In genomic region chr8:71375581-71376422, GRCm38 (mm10) we compare ENCODE assay signal across 7 mouse cellular contexts. TPM values are rescaled to one million over a fixed set of nuclear protein-coding genes. Genes with fewer than 3 reads are reported as not detected.
DNase-seq lines count a peak whose midpoint lies in the region; ATAC-seq and TF ChIP-seq lines count a peak whose summit lies in the region.

No protein-coding gene starts in this region.

- peak overlapping the region; percentile 76 for H3K4me2 ChIP-seq in forebrain, embryonic 14.5 days (ENCODE audit: low read length)
- H3K4me2 ChIP-seq in limb, embryonic 14.5 days (replicated peaks; ENCODE audit: low read depth, low read length, severe bottlenecking), result peak overlapping the region; percentile 65
- H3K4me2 ChIP-seq in midbrain, embryonic 13.5 days (replicated peaks), result peak overlapping the region; percentile 66

- peak; percentile 13 for ATAC-seq in forebrain, embryonic 14.5 days
- ATAC-seq in limb, embryonic 14.5 days (ENCODE audit: low FRiP score, low read depth), result no peak
- peak; percentile 6 for ATAC-seq in midbrain, embryonic 13.5 days

- TF ChIP-seq POLR2A in limb, embryonic 14.5 days (IDR thresholded peaks at IDR 0.05; ENCODE audit: borderline replicate concordance, extremely low read depth, insufficient read depth, insufficient read length), result no peak
- TF ChIP-seq POLR2A in spleen, adult 2 months (IDR thresholded peaks at IDR 0.05; ENCODE audit: low read depth, low read length), result no peak

- TF ChIP-seq CTCF in spleen, adult 2 months (IDR thresholded peaks at IDR 0.05; ENCODE audit: extremely low read depth, insufficient read depth, insufficient read length, insufficient replicate concordance), result no peak

- H3K9ac ChIP-seq in forebrain, embryonic 14.5 days (ENCODE audit: low read length), result peak overlapping the region; percentile 60
- peak overlapping the region; percentile 43 for H3K9ac ChIP-seq in limb, embryonic 14.5 days (ENCODE audit: low read depth, low read length, severe bottlenecking)
- H3K9ac ChIP-seq in midbrain, embryonic 13.5 days (replicated peaks), result peak overlapping the region; percentile 64

- peaks cover 28% of the 10 kb centered on the region for H3K4me1 ChIP-seq in forebrain, embryonic 14.5 days (ENCODE audit: control insufficient read depth, insufficient read depth, low read length)
- H3K4me1 ChIP-seq in limb, embryonic 14.5 days (ENCODE audit: control insufficient read depth, insufficient read depth, low read length), result peaks cover 29% of the 10 kb centered on the region
- H3K4me1 ChIP-seq in midbrain, embryonic 13.5 days (replicated peaks), result peaks cover 48% of the 10 kb centered on the region
- H3K4me1 ChIP-seq in spleen, adult 2 months (ENCODE audit: control insufficient read depth, insufficient read depth, insufficient read length), result peaks cover 16% of the 10 kb centered on the region

- H3K36me3 ChIP-seq in forebrain, embryonic 14.5 days (ENCODE audit: control insufficient read depth, insufficient read depth, low read length), result 0 out of 2 replicates have a peak, but pooled peaks cover 8% of the 10 kb centered on the region
- peaks cover 36% of the 10 kb centered on the region for H3K36me3 ChIP-seq in limb, embryonic 14.5 days (ENCODE audit: control insufficient read depth, insufficient read depth, low read length)
- peaks cover 26% of the 10 kb centered on the region for H3K36me3 ChIP-seq in midbrain, embryonic 13.5 days
- H3K36me3 ChIP-seq in spleen, adult 2 months (ENCODE audit: control insufficient read depth, insufficient read depth, low read length), result peaks cover 7% of the 10 kb centered on the region

- 0 out of 2 replicates have a peak overlapping the region, but pooled peaks have one; percentile 27 for H3K27ac ChIP-seq in forebrain, embryonic 14.5 days (ENCODE audit: low read depth, low read length)
- H3K27ac ChIP-seq in limb, embryonic 14.5 days (replicated peaks; ENCODE audit: low read depth, low read length), result no peak overlapping the region; the same call in 1 of the 2 replicates
- H3K27ac ChIP-seq in midbrain, embryonic 13.5 days, result peak overlapping the region; percentile 77
- H3K27ac ChIP-seq in spleen, adult 2 months (ENCODE audit: insufficient read depth, low read length), result no peak overlapping the region

- H3K9me3 ChIP-seq in forebrain, embryonic 14.5 days (replicated peaks; ENCODE audit: control insufficient read depth, low read length), result no peaks in the 10 kb centered on the region
- H3K9me3 ChIP-seq in limb, embryonic 14.5 days (ENCODE audit: control insufficient read depth, low read length), result no peaks in the 10 kb centered on the region
- H3K9me3 ChIP-seq in midbrain, embryonic 13.5 days, result no peaks in the 10 kb centered on the region

- DNase-seq in adrenal gland, adult 2 months, result peak; percentile 88
- DNase-seq in cerebellum, adult 11 months, result peak; percentile 85
- DNase-seq in forebrain, embryonic 14.5 days (ENCODE audit: low spot score), result peak; percentile 71
- peak; percentile 76 for DNase-seq in induced T-regulatory cell, adult 2 months (ENCODE audit: low read depth)
- DNase-seq in limb, embryonic 14.5 days (ENCODE audit: low spot score), result peak; percentile 61
- DNase-seq in spleen, adult 2 months (ENCODE audit: low read depth in 1 of 2, low spot score in 2 of 2), result peak in 1 of 2 experiments; percentile 62

- 4% methylated on average over 72 of the region's 74 CpGs for WGBS in forebrain, embryonic 14.5 days
- WGBS in limb, embryonic 14.5 days, result 5% methylated on average over 65 of the region's 74 CpGs
- 2% methylated on average over 74 of the region's 74 CpGs for WGBS in midbrain, embryonic 13.5 days
- 33% methylated on average over 69 of the region's 74 CpGs for WGBS in spleen, adult 2 months

- H3K27me3 ChIP-seq in forebrain, embryonic 14.5 days (replicated peaks; ENCODE audit: control insufficient read depth, insufficient read depth, low read length), result peaks cover 6% of the 10 kb centered on the region; the same call in 1 of the 2 replicates
- no peaks in the 10 kb centered on the region for H3K27me3 ChIP-seq in limb, embryonic 14.5 days (ENCODE audit: control insufficient read depth, insufficient read depth, low read length)
- H3K27me3 ChIP-seq in midbrain, embryonic 13.5 days, result peaks cover 16% of the 10 kb centered on the region; the same call in 1 of the 2 replicates
- peaks cover 4% of the 10 kb centered on the region; the same call in 1 of the 2 replicates for H3K27me3 ChIP-seq in spleen, adult 2 months (ENCODE audit: control insufficient read depth, insufficient read depth, low read length)

- H3K4me3 ChIP-seq in forebrain, embryonic 14.5 days (ENCODE audit: low read depth, low read length), result peak overlapping the region; percentile 32
- peak overlapping the region; percentile 34 for H3K4me3 ChIP-seq in limb, embryonic 14.5 days (replicated peaks; ENCODE audit: low read length)
- peak overlapping the region; percentile 40 for H3K4me3 ChIP-seq in midbrain, embryonic 13.5 days (replicated peaks)
- H3K4me3 ChIP-seq in spleen, adult 2 months (ENCODE audit: extremely low read depth, insufficient read depth, insufficient read length), result peak overlapping the region; percentile 43; the same call in 1 of the 2 replicates

RNA-seq across cellular contexts. Expression of gene Ocel1, which starts 4.7 kb away (rescaled TPM):
- total RNA-seq in adrenal gland, adult 2 months (2021), result 10 to 100 TPM; 16.5 to 17.8 TPM
- polyA plus RNA-seq in adrenal gland, adult 2 months (2012; rRNA removed), result 32.1 and 36.1 TPM in 2 replicates
- 3.0 and 3.8 TPM in 2 replicates for polyA plus RNA-seq in forebrain, embryonic 14.5 days (2014; fragmentation: Nextera tagmentation; extraction: Ambion mirVana)
- polyA plus RNA-seq in limb, embryonic 14.5 days (2012; rRNA removed), result 4.2 and 4.6 TPM in 2 replicates
- 3.8 and 4.3 TPM in 2 replicates for polyA plus RNA-seq in limb, embryonic 14.5 days (2014; fragmentation: Nextera tagmentation; extraction: Ambion mirVana)
- polyA plus RNA-seq in midbrain, embryonic 13.5 days (2015; fragmentation: Nextera tagmentation; extraction: Ambion mirVana), result 4.9 and 5.3 TPM in 2 replicates
- 16.8 and 20.6 TPM in 2 replicates for polyA plus RNA-seq in spleen, adult 2 months (2012; rRNA removed)

RNA-seq across cellular contexts. Expression of gene Nr2f6, which starts 6.0 kb away (rescaled TPM):
- 10 to 100 TPM; 49.7 to 71.5 TPM for total RNA-seq in adrenal gland, adult 2 months (2021)
- polyA plus RNA-seq in adrenal gland, adult 2 months (2012; rRNA removed), result 335 and 389 TPM in 2 replicates
- polyA plus RNA-seq in forebrain, embryonic 14.5 days (2014; fragmentation: Nextera tagmentation; extraction: Ambion mirVana), result 16.6 and 17.3 TPM in 2 replicates
- 80.8 and 113 TPM in 2 replicates for polyA plus RNA-seq in limb, embryonic 14.5 days (2012; rRNA removed)
- polyA plus RNA-seq in limb, embryonic 14.5 days (2014; fragmentation: Nextera tagmentation; extraction: Ambion mirVana), result 63.1 and 66.9 TPM in 2 replicates
- 17.0 and 21.7 TPM in 2 replicates for polyA plus RNA-seq in midbrain, embryonic 13.5 days (2015; fragmentation: Nextera tagmentation; extraction: Ambion mirVana)
- polyA plus RNA-seq in spleen, adult 2 months (2012; rRNA removed), result 59.4 and 88.0 TPM in 2 replicates

RNA-seq across cellular contexts. Expression of gene Use1, which starts 9.2 kb away (rescaled TPM):
- 100 to 1,000 TPM; 167 to 218 TPM for total RNA-seq in adrenal gland, adult 2 months (2021)
- 69.3 and 79.6 TPM in 2 replicates for polyA plus RNA-seq in adrenal gland, adult 2 months (2012; rRNA removed)
- 116 and 121 TPM in 2 replicates for polyA plus RNA-seq in forebrain, embryonic 14.5 days (2014; fragmentation: Nextera tagmentation; extraction: Ambion mirVana)
- polyA plus RNA-seq in limb, embryonic 14.5 days (2012; rRNA removed), result 158 and 189 TPM in 2 replicates
- polyA plus RNA-seq in limb, embryonic 14.5 days (2014; fragmentation: Nextera tagmentation; extraction: Ambion mirVana), result 114 and 128 TPM in 2 replicates
- polyA plus RNA-seq in midbrain, embryonic 13.5 days (2015; fragmentation: Nextera tagmentation; extraction: Ambion mirVana), result 108 and 109 TPM in 2 replicates
- 104 and 113 TPM in 2 replicates for polyA plus RNA-seq in spleen, adult 2 months (2012; rRNA removed)

RNA-seq across cellular contexts. Expression of gene Ushbp1, which starts 19.8 kb away (rescaled TPM):
- 10 to 100 TPM; 11.9 to 16.8 TPM for total RNA-seq in adrenal gland, adult 2 months (2021)
- polyA plus RNA-seq in adrenal gland, adult 2 months (2012; rRNA removed), result 40.1 and 58.8 TPM in 2 replicates
- polyA plus RNA-seq in forebrain, embryonic 14.5 days (2014; fragmentation: Nextera tagmentation; extraction: Ambion mirVana), result 2.8 and 4.4 TPM in 2 replicates
- 15.7 and 16.7 TPM in 2 replicates for polyA plus RNA-seq in limb, embryonic 14.5 days (2012; rRNA removed)
- polyA plus RNA-seq in limb, embryonic 14.5 days (2014; fragmentation: Nextera tagmentation; extraction: Ambion mirVana), result 7.6 and 9.1 TPM in 2 replicates
- polyA plus RNA-seq in midbrain, embryonic 13.5 days (2015; fragmentation: Nextera tagmentation; extraction: Ambion mirVana), result 4.8 and 5.4 TPM in 2 replicates
- 14.7 and 18.4 TPM in 2 replicates for polyA plus RNA-seq in spleen, adult 2 months (2012; rRNA removed)

RNA-seq across cellular contexts. Expression of gene Babam1, which starts 20.9 kb away (rescaled TPM):
- total RNA-seq in adrenal gland, adult 2 months (2021), result 100 to 1,000 TPM; 106 to 119 TPM
- polyA plus RNA-seq in adrenal gland, adult 2 months (2012; rRNA removed), result 143 and 164 TPM in 2 replicates
- polyA plus RNA-seq in forebrain, embryonic 14.5 days (2014; fragmentation: Nextera tagmentation; extraction: Ambion mirVana), result 91.7 and 97.0 TPM in 2 replicates
- 117 and 122 TPM in 2 replicates for polyA plus RNA-seq in limb, embryonic 14.5 days (2012; rRNA removed)
- 87.7 and 88.6 TPM in 2 replicates for polyA plus RNA-seq in limb, embryonic 14.5 days (2014; fragmentation: Nextera tagmentation; extraction: Ambion mirVana)
- polyA plus RNA-seq in midbrain, embryonic 13.5 days (2015; fragmentation: Nextera tagmentation; extraction: Ambion mirVana), result 83.7 and 96.9 TPM in 2 replicates
- polyA plus RNA-seq in spleen, adult 2 months (2012; rRNA removed), result 104 and 128 TPM in 2 replicates

Comparison
In these comparisons a context has a peak if more than half of its experiments do, and no peak if none do; other contexts are left out.
1. H3K27ac ChIP-seq: peak in forebrain, embryonic 14.5 days (single experiment) and midbrain, embryonic 13.5 days (single experiment); none in limb, embryonic 14.5 days (single experiment) and spleen, adult 2 months (single experiment).
2. Peak in every context shown above with its lines, with median percentiles within 50 percentile points of each other: H3K4me2 ChIP-seq, H3K4me3 ChIP-seq and H3K9ac ChIP-seq.